Mouse (Mus musculus) frontal cortex, adult 2 months (tissue): ENCODE data around the gene Hist1h2ad. TPM values are rescaled to one million over a fixed set of nuclear protein-coding genes. Genes with fewer than 3 reads are reported as not detected.

Experiments
- DNase-seq, 2 experiments: peaks; one replicate each; pipeline ENCODE4 v3.0.0; 2022; ENCODE audit warnings: low spot score in 1 of 2; ENCODE audit errors: extremely low spot score in 1 of 2
- polyA plus RNA-seq: library from polyadenylated mRNA; depleted of rRNA; stranded (reverse); fragments of >200 nt; gene quantifications from 2 replicates; pipeline ENCODE4 v1.2.3, GENCODE M21; 2012; rRNA removed

The Hist1h2ad gene
- polyA plus RNA-seq = 1.6 and 1.9 TPM in 2 replicates

DNA sequence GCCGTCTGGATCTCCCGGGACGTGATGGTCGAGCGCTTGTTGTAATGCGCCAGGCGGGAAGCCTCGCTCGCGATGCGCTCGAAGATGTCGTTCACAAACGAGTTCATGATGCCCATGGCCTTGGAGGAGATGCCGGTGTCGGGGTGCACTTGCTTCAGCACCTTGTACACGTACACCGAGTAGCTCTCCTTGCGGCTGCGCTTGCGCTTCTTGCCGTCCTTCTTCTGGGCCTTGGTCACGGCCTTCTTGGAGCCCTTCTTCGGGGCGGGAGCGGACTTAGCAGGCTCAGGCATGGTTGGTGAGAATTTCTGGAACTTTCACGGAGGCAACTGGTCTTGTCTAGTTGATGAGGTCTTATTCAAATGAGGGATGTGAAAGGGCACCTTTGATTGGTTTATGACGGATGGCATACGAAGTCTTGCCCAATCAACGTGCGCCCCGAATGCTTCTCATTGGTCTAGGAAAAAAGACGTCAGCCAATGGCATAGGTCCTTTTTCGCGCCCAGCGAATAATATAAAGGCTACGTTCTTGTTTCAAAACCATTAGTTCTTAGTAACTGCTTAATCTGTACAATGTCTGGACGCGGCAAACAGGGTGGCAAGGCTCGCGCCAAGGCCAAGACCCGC, at the start of gene Hist1h2ad, which contains the start of gene Hist1h2bf:
Hist1h2ad (plus strand) TSS at position 484 of the 627 bp plus-strand sequence.
Hist1h2bf (minus strand) TSS at position 299 of the 627 bp plus-strand sequence.
- DNase-seq = peak; percentile 98

DNA sequence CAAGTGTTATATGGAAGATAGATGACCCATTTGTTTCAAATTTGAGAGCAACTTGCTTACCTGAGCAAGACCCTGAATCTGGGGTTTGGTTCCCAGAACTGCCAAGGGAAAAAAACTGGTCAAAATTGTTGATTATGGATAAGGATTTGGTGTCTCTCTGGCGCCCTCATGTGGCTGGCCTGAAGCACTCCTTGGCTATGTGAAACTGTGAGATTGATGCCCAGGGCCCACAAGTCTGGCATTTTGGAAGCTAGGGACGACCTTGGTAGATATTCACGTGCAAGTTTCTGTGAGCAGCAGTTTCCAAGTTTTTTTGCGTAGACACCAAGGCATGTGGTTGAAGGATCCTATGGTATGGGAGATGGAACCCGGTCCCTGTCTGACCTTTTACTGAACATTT, 49.5 kb upstream of the Hist1h2ad start:
- DNase-seq = peak in 1 of 2 experiments; percentile 77

DNA sequence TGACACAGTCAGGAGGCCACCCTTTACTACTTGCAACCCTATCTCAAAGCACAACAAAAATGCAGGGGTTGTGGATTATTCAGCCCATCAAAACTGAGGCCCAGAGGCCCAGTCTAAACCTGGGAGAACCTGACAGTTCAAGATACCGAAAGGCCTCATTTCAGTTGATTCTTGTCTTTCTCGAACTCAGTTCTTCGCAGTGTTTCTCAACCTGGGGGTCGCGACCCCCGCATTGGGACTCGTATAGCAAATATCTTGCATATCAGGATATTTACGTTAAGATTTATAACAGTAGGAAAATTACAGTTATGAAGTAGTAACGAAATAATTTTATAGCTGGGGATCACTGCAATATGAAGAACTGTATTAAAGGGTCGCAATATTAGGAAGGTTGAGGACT, 48.3 kb upstream of the Hist1h2ad start:
- DNase-seq = no peak

DNA sequence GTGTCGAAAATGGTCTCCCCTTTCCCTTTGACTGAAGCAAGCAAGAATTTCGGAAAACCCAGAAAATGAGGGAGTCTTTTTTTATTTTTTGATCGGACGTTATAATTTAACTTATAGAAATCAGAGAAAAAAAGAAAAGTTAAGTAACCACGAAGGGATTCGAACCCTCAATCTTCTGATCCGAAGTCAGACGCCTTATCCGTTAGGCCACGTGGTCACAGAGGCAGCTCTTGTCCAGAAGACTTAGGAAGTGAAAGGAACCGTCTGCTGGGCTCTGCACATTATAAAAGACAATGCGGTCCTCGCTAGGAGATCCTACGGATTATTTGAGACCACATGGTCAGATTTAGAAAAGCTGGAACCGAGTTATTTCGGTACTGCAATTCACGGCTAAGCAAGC, 47.9 kb upstream of the Hist1h2ad start:
- peak; percentile 89 to 99 for DNase-seq

DNA sequence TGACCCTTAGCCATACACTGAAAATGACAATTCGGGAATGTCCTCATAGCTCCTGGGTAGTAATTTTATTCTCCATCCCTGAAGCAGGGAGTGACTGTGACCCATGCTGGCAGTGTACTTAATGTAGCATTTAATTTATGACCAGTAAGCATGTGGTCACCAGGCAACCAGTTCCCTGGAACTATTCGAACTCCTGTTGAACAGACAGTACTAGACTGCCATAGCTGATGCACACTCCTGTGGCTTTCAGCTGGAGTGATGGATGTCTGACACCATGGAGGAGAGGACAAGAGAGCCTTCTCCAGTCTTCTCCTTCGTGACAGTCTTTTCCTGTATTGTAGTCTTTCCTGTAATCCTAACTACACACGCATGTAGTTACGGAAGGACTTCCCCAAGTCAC, 45.2 kb upstream of the Hist1h2ad start:
- no peak for DNase-seq

DNA sequence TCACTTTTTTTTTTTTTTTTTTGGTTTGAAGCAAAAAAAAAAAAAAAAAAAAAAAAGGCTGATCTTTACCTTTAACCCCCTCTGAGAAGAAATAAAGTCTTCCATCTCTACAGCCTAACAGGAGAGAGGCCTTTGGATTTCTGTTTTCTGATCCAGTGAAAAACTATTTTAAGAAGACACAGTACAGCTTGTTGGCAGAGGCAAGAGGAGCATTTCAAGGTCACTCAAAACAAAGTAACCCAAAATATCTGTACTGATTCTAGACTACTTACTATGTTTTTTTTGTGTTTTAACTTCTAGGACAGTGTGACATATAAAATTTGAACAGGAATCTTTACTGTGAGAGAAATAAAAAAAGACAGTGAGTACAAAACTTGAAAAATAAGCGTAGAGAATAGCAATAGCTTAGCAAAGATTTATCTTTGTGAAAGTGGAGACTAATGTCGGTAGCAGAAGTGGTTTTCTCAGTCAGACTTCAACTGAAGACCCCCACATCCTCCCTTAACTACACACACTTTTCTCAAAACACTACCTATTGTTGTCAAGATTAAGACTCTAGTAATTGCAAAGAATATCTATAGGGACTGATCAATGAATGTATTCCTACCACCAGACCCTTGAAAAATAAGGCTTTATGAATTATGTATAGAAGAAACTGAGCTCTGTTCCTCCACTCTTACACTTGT, 44.6 kb upstream of the Hist1h2ad start:
- no peak for DNase-seq

DNA sequence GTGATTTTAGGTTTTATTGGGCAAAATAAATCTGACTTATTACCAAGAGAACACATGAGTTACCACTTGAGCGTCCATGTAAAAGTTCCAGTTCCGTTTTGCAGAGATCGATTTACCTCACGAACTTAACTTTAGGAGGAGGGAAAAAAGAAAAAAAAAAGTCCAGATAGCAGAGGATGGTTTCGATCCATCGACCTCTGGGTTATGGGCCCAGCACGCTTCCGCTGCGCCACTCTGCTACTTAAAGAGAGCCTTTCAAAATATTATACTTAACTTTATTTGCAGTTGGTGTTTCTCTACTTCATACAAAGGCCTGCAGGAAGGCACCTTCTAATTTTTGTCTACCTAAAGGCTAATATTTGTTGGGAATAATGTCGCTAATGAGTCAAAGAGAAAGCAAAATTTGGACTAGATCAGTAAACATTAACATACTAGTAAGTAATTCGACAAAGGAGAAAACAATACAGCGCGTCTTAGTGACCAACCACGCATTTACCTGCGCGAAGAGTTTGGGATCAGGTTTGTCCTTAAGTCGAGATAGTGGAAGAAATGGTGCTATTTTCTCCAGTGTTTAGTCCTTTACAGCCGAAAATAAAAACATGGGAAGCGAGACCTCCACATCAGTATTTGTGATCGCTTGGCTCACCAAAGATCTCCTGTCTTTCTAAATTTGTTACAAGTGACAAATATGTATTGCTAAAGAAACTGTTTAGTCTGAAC, 43.8 kb upstream of the Hist1h2ad start:
- peak; percentile 41 to 92 for DNase-seq

DNA sequence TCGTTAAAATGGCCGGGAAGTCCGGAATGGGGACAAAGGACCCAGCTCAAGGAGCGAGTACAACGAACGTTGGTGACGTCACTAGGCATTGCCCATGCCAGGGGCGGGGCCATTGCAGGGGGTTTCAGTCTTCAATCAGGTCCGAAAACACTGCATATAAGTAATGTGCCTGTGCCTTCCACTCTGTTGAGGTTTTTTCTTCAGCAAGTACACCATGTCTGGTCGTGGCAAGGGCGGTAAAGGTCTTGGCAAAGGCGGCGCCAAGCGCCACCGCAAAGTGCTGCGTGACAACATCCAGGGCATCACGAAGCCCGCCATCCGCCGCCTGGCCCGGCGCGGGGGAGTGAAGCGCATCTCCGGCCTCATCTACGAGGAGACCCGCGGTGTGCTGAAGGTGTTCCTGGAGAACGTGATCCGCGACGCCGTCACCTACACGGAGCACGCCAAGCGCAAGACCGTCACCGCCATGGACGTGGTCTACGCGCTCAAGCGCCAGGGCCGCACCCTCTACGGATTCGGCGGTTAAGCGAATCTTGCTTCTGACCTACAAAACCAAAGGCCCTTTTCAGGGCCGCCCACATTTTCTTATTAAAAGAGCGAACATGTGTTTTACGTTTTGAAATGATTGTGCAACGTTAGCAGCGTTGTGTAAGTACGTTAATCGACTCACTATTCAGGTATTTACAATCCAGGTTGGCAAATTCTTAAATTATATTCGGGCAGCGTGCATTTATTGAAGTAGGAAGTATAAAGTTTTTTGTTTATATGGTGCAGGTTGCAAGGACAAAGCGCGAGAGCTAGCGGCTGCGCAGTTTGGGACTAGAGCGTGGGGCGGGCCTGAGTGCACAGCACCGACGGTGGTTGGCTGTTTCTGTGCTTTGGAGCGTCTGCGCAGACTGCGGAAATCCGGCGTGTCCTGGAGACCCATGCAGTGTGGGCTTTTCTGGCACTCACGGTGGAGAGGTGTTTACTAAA, 43.0 kb upstream of the Hist1h2ad start, which contains the start of gene Hist1h4h:
Hist1h4h (plus strand) TSS at position 150 of the 975 bp plus-strand sequence.
- DNase-seq = peak; percentile 98 to 100

DNA sequence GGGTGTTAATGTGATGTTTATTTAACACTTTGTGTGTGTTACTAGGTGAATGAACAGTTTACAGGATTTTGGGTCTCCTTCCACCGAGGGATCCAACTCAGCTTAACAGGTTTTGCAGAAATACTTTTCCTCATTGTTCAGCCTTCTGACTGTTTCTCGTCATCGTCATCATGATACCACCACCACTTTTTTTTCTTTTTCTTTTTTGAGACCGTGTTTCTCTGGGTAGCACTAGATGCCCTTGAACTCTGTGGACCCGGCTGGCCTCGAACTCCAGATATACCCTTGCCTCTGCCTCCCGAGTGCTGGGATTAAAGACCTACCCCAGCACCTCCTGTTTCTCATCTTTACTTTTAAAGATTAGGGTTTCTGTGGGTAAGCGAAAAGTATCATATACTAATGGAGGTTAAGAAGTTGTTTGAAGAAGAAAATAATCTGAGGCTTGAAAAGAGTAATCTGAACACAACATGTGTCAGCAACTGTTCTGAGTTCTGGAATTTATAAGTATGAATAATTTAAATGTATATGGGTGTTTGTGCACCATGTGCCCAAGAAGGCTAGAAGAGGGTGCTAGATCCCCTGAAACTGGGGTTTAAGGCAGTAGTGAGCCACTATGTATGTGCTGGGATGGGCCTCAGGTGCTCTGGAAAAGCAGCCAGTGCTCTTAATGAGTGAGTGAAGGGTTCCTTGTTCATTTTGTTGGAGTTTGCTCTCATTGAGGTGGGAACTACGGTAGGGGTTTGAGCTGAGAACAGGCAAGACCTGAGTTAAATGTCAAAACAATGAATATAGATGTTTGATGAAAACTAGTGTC, 41.7 kb upstream of the Hist1h2ad start:
- no peak for DNase-seq

DNA sequence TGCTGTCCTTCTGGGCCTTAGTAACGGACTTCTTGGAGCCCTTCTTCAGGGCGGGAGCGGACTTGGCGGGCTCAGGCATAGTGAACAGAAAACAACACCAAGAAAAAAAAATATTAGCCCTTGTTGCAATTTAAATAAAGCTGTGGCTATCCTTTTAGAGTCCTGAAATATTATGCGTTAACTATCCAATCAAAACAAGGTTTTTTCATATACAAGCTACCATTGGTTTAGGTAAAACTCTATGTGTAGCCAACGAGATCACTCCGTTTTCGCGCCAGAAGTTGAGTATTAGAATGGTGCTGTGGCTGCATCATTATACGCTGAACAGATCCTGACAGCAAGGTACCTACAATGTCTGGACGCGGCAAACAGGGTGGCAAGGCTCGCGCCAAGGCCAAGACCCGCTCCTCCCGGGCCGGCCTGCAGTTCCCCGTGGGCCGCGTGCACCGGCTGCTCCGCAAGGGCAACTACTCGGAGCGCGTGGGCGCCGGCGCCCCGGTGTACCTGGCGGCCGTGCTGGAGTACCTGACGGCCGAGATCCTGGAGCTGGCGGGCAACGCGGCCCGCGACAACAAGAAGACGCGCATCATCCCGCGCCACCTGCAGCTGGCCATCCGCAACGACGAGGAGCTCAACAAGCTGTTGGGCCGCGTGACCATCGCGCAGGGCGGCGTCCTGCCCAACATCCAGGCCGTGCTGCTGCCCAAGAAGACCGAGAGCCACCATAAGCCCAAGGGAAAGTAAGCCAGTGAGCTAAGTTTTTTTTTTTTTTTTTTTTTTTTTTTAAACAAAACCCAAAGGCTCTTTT, 40.4 kb upstream of the Hist1h2ad start, which contains the start of gene Hist1h2af:
Hist1h2af (plus strand) TSS at position 347 of the 808 bp plus-strand sequence.
- peak; percentile 73 to 87 for DNase-seq

DNA sequence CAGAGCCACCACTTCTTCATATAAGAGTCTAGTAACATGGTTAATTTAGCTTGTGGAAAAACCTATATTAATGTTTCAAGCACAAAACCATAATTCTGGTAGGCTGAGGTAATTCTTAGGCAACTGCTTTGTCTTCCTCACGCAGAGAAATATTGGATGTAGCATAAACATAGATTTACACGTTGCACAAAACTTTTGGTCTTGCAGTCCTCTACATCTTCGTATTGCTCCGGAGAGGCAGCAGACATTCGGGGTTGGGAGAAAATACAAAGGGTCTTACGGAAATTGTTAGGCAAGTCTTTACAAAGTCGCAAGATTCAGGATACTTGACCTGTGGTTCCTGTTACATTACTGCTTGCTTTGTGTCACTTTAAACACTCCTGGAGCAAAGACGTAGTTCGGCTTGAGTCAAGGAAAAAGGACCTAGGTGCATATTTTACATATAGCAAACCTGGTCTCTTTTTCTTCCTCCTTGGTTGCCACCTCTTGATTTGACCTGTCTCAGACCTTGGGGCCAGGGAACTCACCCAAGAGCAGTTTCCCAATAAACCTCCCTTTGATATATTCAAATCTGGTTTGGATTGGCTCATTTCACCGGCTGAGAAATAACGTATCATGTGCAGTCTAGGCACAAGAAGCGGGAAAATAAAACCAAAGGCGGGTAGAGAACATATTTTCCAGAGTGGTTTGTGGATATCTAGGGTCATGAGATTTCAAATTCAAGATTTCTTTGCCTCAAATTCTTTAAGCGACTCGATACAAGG, 39.6 kb upstream of the Hist1h2ad start:
- no peak for DNase-seq

DNA sequence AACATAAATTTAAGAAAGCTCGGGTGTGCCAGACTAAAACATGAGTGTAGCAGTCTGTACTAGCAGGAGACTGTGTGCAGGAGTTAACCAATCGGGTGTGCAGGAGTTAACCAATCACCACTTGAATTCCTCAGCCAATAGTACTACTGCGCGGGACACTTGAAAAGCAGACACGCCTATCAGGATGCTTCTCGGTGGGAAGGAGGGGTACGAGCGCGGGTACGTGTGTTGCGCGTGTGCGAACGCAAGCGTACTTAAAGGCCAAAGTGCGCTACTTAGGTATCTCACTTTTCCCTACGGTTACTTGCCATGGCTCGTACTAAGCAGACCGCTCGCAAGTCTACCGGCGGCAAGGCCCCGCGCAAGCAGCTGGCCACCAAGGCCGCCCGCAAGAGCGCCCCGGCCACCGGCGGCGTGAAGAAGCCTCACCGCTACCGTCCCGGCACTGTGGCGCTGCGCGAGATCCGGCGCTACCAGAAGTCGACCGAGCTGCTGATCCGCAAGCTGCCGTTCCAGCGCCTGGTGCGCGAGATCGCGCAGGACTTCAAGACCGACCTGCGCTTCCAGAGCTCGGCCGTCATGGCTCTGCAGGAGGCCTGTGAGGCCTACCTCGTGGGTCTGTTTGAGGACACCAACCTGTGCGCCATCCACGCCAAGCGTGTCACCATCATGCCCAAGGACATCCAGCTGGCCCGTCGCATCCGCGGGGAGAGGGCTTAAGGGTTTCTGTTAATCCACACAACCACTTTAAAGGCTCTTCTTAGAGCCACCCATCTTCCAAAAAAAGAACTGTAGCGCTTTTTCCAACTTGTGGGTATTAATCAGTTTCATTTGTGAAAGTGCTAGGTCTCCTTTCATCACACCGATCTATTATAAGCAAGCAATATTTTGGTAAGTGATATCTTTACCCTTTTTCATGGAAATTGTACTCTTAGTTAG, 38.8 kb upstream of the Hist1h2ad start, which contains the start of gene Hist1h3g:
Hist1h3g (plus strand) TSS at position 286 of the 939 bp plus-strand sequence.
- peak; percentile 93 to 95 for DNase-seq

DNA sequence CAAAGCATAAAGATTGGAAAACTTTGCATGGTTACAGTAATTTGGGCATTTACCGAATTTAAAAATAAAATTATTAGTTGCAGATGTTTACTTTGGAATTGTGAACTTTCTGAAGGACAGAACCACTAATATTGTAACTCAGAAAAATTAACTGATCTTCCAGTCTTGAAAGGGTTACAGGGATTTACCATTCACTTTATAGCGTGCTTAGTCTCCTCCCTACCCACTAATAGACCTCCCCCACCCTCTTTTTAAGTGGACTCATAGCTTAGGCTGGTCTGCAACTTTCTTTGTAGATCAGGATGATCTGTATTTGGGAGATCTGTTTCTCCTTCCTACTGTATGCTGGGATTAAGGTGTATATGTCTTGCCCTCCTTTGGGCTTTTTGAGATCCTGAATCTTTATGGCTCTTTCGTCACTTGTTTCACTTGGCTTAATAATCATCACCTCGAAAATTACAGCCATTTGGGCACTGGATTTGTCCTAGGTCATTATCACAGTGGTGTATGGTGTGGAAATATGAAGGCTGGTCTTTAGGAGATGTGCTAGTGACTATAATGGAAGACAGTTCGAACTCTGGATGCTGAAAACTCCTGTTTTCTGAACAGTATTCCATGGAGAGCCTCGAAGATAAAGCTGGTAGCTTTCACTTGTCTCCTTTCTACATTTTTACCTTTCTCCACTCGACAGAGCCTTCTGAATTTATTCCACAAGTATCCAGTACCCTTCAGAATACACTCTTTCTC, 37.9 kb upstream of the Hist1h2ad start:
- no peak for DNase-seq

DNA sequence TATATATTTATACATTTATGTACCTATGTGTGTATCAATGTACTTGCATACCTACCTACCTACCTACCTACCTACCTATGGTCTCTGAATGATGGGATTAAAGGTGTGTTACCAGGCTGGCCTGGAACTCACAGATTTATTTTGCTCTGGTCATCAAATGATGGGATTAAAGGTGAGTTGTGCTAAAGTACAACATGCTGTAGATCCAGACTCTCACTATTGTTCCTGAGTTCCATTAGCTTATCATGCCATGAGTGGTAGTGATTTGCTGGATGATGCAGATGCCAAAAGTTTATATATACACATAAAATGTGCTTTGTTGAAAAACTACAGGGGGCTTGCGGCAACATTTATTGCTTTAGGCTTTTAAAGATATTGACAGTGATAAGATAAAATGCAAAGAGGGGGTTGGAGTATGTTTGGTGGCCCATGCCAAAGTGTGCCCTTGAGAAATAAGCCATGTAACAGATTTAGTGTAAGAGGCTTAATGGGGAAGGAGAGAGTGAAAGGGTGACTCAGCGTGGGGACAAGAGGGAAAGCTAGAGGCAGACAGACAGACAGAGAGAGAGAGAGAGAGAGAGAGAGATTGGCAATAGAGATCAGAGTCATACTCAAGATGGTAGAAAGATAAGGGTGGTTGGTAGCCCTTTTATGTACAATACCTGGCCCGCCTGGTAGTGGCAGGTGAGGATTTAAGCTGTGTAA, 37.0 kb upstream of the Hist1h2ad start:
- no peak for DNase-seq

DNA sequence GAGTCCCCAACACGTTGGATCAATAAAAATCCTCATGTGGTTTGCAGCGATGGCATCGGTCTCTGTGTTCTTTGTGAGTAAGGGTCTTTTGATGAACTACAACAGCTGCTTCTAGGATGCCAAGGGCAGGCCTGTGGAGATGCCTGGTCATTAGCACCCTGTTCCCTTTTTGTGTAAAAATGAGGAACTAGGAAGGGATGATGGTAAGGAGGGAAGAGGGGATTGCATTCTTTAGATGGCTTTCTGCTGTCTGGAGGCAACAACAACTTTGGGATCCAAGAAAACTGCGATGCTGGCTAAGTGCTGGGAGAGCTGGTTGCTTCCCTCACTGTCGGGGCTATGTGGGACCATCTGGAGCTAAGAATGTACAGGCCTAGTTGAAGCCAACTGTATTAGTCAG, 35.9 kb upstream of the Hist1h2ad start:
- DNase-seq = no peak
